Mouse (Mus musculus) heart, adult 9 months (tissue): ENCODE measurements around the gene Commd2.

Experiments used
- DNase-seq, 2 experiments: peaks; one replicate each; pipeline ENCODE4 v3.0.0; 2022; ENCODE audit warnings: low spot score in 2 of 2

Commd2 gene

GRCm38 (mm10) chr3:57651231-57651864, at the start of gene Commd2:
TSS of gene Commd2 (minus strand) at chr3:57651715.
- peak; percentile 73 to 83 for DNase-seq

- no peak for DNase-seq
These were observed 45.3 kb upstream of the Commd2 start for GRCm38 (mm10) chr3:57696779-57697178.

GRCm38 (mm10) chr3:57696249-57696648, 44.7 kb upstream of the Commd2 start:
- no peak for DNase-seq

- no peak for DNase-seq
These were observed 41.2 kb upstream of the Commd2 start, which contains the start of gene Ankub1 for GRCm38 (mm10) chr3:57692719-57693118. TSS of gene Ankub1 (minus strand) at chr3:57692799.

- DNase-seq, result no peak
These were observed 40.3 kb upstream of the Commd2 start for GRCm38 (mm10) chr3:57691772-57692171.

GRCm38 (mm10) chr3:57677786-57678185, 26.3 kb upstream of the Commd2 start:
- peak; percentile 10 to 17 for DNase-seq

- DNase-seq, result no peak
These were observed 22.6 kb upstream of the Commd2 start for GRCm38 (mm10) chr3:57674075-57674474.

GRCm38 (mm10) chr3:57673586-57673985, 22.1 kb upstream of the Commd2 start:
- peak; percentile 16 to 33 for DNase-seq

- DNase-seq, result peak; percentile 17 to 69
These were observed 15.7 kb upstream of the Commd2 start for GRCm38 (mm10) chr3:57667054-57667723.

GRCm38 (mm10) chr3:57665880-57666279, 14.4 kb upstream of the Commd2 start:
- no peak for DNase-seq

GRCm38 (mm10) chr3:57664682-57665081, 13.2 kb upstream of the Commd2 start:
- DNase-seq, result no peak

- peak in 1 of 2 experiments; percentile 30 for DNase-seq
These were observed 12.2 kb upstream of the Commd2 start for GRCm38 (mm10) chr3:57663731-57664130.

GRCm38 (mm10) chr3:57658608-57659007, 7.1 kb upstream of the Commd2 start:
- DNase-seq, result no peak

- DNase-seq, result no peak
These were observed 2.1 kb upstream of the Commd2 start for GRCm38 (mm10) chr3:57653646-57654045.

GRCm38 (mm10) chr3:57652485-57652884, 970 bp upstream of the Commd2 start:
- DNase-seq, result no peak

GRCm38 (mm10) chr3:57651865-57652259, 347 bp upstream of the Commd2 start:
- no peak for DNase-seq

- DNase-seq, result no peak
These were observed 8.3 kb downstream of the Commd2 start for GRCm38 (mm10) chr3:57643191-57643590.

- DNase-seq, result no peak
These were observed 13.9 kb downstream of the Commd2 start for GRCm38 (mm10) chr3:57637596-57637995.

GRCm38 (mm10) chr3:57634763-57635487, 16.6 kb downstream of the Commd2 start:
- no peak for DNase-seq

GRCm38 (mm10) chr3:57626954-57627513, 24.5 kb downstream of the Commd2 start:
- DNase-seq, result no peak

GRCm38 (mm10) chr3:57625275-57625997, 26.1 kb downstream of the Commd2 start:
- peak; percentile 28 to 70 for DNase-seq

GRCm38 (mm10) chr3:57619718-57620117, 31.8 kb downstream of the Commd2 start:
- no peak for DNase-seq
